Mouse (Mus musculus) spleen, adult 2 months (tissue): ENCODE data around the gene Inpp1.

ENCODE experiments used
- CTCF ChIP-seq: fragments of 200-500 bp; IDR thresholded peaks from 2 replicates; pipeline ENCODE4 v1.5.1; 2011; ENCODE audit warnings: mild to moderate bottlenecking, inconsistent platforms; ENCODE audit not compliant: insufficient read depth, insufficient read length, insufficient replicate concordance; ENCODE audit errors: extremely low read depth
- POLR2A ChIP-seq: fragments of 200-500 bp; IDR thresholded peaks from 2 replicates; pipeline ENCODE4 v1.6.1; 2011; ENCODE audit warnings: low read depth, low read length, inconsistent platforms

GRCm38 (mm10) chr1:52758174-52758573, 59.3 kb downstream of the Inpp1 start:
- no peak for TF ChIP-seq CTCF
- no peak for TF ChIP-seq POLR2A
